Mouse (Mus musculus) retina, adult 2 months (tissue): ENCODE results near the gene Gm20924.
"Not testable (repeated sequence)": the region's sequence is repeated elsewhere in the genome, so short reads cannot be mapped to it uniquely, and the experiment has no call there.

ENCODE experiments used
- DNase-seq: peaks from one replicate; pipeline ENCODE4 v3.0.0-alpha.2; 2012; ENCODE audit warnings: low read depth, low spot score

The Gm20924 gene

GRCm38 (mm10) chrY:65207427-65207826 lies at the start of gene Gm20924:
Gene Gm20924, minus strand, starts transcription at chrY:65207527.
- DNase-seq = not testable (repeated sequence)
